Mouse (Mus musculus): Measurements from ENCODE around the gene Aifm3.

- TF ChIP-seq CTCF (IDR thresholded peaks at IDR 0.05; ENCODE audit: low read depth, low read length) (no peak), POLR2A (IDR thresholded peaks at IDR 0.05; ENCODE audit: borderline replicate concordance, low read depth, low read length) (no peak)
Observed at GRCm38 (mm10) chr16:17488478-17489468, 638 bp upstream of the Aifm3 start.
